Mouse (Mus musculus): ENCODE results near the gene Stk38l. TPM values are rescaled to one million over a fixed set of nuclear protein-coding genes. Genes with fewer than 3 reads are reported as not detected.

Stk38l gene
- polyA plus RNA-seq, 1 experiment from 2014 or later: 20.1 TPM

DNA sequence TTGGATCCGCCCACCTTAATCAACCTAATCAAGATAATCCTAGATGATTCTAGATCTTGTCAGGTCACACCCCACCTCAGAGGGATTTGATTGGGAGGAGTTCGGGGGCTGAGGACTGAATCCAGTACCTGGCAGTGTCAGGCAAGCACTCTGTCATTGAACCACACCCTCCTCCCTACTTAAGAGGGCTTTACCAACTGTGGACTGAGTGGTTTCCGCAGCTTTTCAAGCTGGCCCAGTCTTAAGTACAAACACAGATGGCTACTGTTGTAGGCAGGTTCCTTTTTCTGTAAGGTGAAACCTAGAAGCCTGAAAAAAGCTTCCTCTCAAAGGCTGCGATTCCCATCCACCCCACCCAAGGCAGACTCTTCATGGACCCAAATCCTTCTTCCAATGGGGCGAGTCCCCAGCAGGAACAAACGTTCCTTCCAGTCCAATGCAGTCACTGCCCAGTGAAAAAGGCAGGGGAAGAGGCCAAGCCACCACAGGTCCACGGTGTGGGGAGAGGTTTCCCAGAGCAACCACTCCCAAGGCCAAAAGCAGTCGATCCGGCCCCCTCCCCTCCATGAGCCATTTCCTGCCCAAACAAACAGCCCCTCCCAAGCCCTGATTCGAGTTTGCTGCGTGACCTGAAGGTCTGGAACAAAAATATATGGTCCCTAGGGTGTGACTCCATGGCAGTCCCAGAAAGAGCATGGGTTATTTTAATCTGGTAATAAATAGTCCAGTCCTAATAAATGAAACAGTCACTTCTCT lies 22.5 kb upstream of the Stk38l start:
- H3K27me3 ChIP-seq: no peaks in the 10 kb centered on the region
- H3K36me3 ChIP-seq: no peaks in the 10 kb centered on the region
- no peak overlapping the region for H3K27ac ChIP-seq
- no peak overlapping the region for H3K4me2 ChIP-seq (replicated peaks)
- WGBS: 57% methylated on average over 11 of the region's 11 CpGs
- no peaks in the 10 kb centered on the region for H3K4me1 ChIP-seq
- H3K4me3 ChIP-seq: no peak overlapping the region
- no peaks in the 10 kb centered on the region for H3K9me3 ChIP-seq
- no peak for ATAC-seq (ENCODE audit: insufficient number of reproducible peaks, insufficient read depth, low FRiP score, low TSS enrichment)
- no peak overlapping the region for H3K9ac ChIP-seq

GRCm38 (mm10) chr6:146703351-146703750 lies 21.4 kb upstream of the Stk38l start:
- no peak for ATAC-seq (ENCODE audit: insufficient number of reproducible peaks, insufficient read depth, low FRiP score, low TSS enrichment)
- no peaks in the 10 kb centered on the region for H3K9me3 ChIP-seq
- H3K4me2 ChIP-seq (replicated peaks): no peak overlapping the region
- 80% methylated on average over 3 of the region's 3 CpGs for WGBS
- H3K4me3 ChIP-seq: no peak overlapping the region
- H3K9ac ChIP-seq: no peak overlapping the region
- no peaks in the 10 kb centered on the region for H3K27me3 ChIP-seq
- no peak overlapping the region for H3K27ac ChIP-seq
- H3K36me3 ChIP-seq: no peaks in the 10 kb centered on the region
- H3K4me1 ChIP-seq: no peaks in the 10 kb centered on the region

DNA sequence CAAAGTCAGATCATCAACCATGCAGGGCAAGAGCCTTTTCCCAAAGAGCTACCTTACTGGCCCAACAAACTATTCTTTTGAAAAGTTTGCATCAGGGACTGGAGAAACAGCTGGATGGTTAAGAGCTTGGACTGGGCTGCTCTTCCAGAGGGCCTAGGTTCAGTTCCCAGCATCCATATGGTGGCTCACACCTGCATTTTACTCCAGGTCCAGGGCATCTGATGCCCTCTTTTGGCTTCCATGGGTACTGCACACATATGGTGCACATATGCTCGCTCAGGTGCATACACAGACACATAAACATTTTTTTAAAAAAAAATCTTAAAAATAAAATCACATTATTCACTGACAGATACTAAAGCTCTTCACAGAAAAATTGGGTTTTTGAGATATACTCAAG lies 19.2 kb upstream of the Stk38l start:
- no peaks in the 10 kb centered on the region for H3K4me1 ChIP-seq
- H3K4me3 ChIP-seq: no peak overlapping the region
- no peak for ATAC-seq (ENCODE audit: insufficient number of reproducible peaks, insufficient read depth, low FRiP score, low TSS enrichment)
- H3K27ac ChIP-seq: no peak overlapping the region
- H3K4me2 ChIP-seq (replicated peaks): no peak overlapping the region
- no peaks in the 10 kb centered on the region for H3K27me3 ChIP-seq
- no peaks in the 10 kb centered on the region for H3K9me3 ChIP-seq
- WGBS: 89% methylated on average over 1 of the region's 1 CpGs
- H3K9ac ChIP-seq: no peak overlapping the region
- no peaks in the 10 kb centered on the region for H3K36me3 ChIP-seq

DNA sequence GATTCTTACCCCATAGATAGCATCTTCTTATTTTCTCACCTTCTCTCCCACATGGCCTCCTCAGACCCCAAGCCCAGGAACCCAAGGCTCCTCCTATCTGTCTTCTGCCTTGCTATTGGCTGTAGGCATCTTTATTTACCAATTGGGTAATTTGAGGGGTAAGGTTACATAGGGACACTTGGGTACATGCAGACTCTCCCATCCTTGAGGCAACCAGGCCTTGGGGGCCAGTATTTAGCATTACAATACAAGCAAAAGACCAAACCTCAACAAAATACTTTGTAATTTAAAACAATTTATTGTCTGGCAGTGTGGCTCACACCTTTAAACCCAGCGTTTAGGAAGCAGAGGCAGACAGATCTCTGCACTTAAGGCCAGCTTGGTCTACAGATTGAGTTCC lies 5.2 kb upstream of the Stk38l start:
- Histone ChIP-seq H3K4me1 (no peaks in the 10 kb centered on the region), H3K9ac (no peak overlapping the region), H3K4me2 (replicated peaks) (no peak overlapping the region), H3K36me3 (no peaks in the 10 kb centered on the region), H3K4me3 (no peak overlapping the region), H3K9me3 (no peaks in the 10 kb centered on the region), H3K27me3 (no peaks in the 10 kb centered on the region), H3K27ac (no peak overlapping the region)
- ATAC-seq (ENCODE audit: insufficient number of reproducible peaks, insufficient read depth, low FRiP score, low TSS enrichment): no peak
- 58% methylated on average over 1 of the region's 1 CpGs for WGBS

DNA sequence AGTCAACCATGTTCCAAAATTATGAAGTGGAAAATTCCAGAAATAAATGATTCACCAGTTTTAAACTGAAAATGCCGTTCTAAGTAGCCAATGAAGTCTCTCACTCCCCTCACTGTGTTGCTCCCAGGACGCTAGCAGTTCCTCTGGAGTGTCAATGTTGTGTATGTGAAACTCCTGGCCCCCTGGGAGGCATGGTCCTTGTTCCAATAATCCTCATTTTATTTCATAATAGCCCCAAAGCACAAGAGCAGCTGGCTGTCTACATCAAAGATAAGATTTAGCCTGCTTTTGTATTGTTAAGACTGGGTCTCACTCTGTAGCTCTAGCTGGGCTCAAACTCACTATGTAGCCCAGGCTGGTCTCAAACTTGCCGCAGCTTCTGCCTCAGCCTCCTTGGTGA lies 990 bp upstream of the Stk38l start:
- no peaks in the 10 kb centered on the region for H3K9me3 ChIP-seq
- H3K4me1 ChIP-seq: 0 out of 2 replicates have a peak, but pooled peaks cover 3% of the 10 kb centered on the region
- 93% methylated on average over 3 of the region's 3 CpGs for WGBS
- H3K36me3 ChIP-seq: no peaks in the 10 kb centered on the region
- no peaks in the 10 kb centered on the region for H3K27me3 ChIP-seq
- no peak overlapping the region for H3K27ac ChIP-seq
- ATAC-seq (ENCODE audit: insufficient number of reproducible peaks, insufficient read depth, low FRiP score, low TSS enrichment): no peak
- no peak overlapping the region for H3K9ac ChIP-seq
- H3K4me2 ChIP-seq (replicated peaks): no peak overlapping the region
- H3K4me3 ChIP-seq: no peak overlapping the region

DNA sequence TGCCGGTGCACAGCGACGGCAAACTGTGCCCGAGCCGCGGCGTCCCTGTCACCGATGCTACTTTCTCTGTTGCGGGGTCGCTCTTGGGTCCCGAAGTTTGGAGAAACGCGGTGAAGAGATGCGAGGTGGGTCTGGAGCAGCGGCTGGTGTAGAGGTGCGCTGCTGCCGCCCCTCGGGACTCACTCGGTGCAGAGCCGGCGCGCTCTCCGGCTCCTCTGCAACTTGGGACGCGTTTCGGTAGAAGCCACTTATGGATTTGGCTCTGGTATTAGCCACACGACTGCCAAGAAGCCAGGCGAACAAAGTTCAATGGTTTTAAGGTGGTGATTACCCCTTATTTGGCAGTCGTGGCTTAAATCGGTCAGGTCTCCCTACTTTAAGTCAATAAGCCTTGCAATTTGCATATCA lies 593 bp downstream of the Stk38l start:
- Histone ChIP-seq H3K27me3 (no peaks in the 10 kb centered on the region), H3K9me3 (no peaks in the 10 kb centered on the region)
- WGBS: 0% methylated on average over 30 of the region's 30 CpGs

DNA sequence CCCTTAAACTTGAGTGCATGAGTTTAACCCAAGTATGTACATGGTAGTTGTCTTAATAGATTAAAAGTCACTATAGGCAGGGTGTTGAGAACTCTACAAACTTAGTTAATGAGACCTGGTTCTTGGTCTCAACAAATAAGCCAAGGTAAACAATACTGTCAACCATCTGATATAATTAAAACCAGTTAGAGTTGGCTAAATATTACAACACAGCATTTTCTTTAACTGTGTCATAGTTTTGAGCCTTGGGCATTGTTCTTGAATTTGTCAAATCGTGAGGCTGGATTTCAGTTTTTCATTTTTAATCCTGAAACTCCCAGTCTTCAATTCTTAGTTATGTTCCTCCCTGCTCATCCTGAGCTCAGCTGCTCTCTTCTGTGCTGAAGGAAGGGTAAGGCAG lies 6.2 kb downstream of the Stk38l start:
- no peak overlapping the region for H3K9ac ChIP-seq
- no peak overlapping the region for H3K27ac ChIP-seq
- H3K4me3 ChIP-seq: no peak overlapping the region
- WGBS: 73% methylated on average over 1 of the region's 1 CpGs
- H3K4me1 ChIP-seq: peaks cover 19% of the 10 kb centered on the region
- H3K9me3 ChIP-seq: no peaks in the 10 kb centered on the region
- no peak for ATAC-seq (ENCODE audit: insufficient number of reproducible peaks, insufficient read depth, low FRiP score, low TSS enrichment)
- H3K4me2 ChIP-seq (replicated peaks): no peak overlapping the region
- no peaks in the 10 kb centered on the region for H3K36me3 ChIP-seq
- H3K27me3 ChIP-seq: no peaks in the 10 kb centered on the region

More for the DNA sequence above, 593 bp downstream of the Stk38l start:
- H3K9ac ChIP-seq: peak overlapping the region; percentile 79
- H3K36me3 ChIP-seq: no peaks in the 10 kb centered on the region
- H3K27ac ChIP-seq: peak overlapping the region; percentile 67
- H3K4me1 ChIP-seq: 0 out of 2 replicates have a peak, but pooled peaks cover 3% of the 10 kb centered on the region
- ATAC-seq (ENCODE audit: insufficient number of reproducible peaks, insufficient read depth, low FRiP score, low TSS enrichment): peak; percentile 55; the same call in 1 of the 2 replicates
- peak overlapping the region; percentile 69 for H3K4me2 ChIP-seq (replicated peaks)
- H3K4me3 ChIP-seq: peak overlapping the region; percentile 94

DNA sequence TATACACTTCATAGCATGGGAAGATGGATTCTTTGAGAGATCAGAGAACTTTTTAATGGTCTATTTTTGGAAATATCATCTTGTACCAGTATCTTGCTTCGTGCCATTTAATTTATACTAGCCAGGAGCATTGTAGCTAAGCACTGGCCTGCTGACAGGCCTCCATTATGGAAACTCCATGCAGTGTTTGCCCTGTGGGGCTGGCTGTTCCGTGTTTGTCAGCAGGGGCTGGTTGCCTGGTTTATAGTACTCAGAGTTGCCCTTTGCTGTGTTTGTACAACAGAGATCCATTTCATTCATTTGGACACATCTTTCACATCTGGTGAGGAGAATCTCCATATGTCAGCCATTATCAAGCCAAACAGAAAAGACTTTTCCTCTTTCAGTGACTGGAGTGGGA lies 6.9 kb downstream of the Stk38l start:
- Histone ChIP-seq H3K27me3 (no peaks in the 10 kb centered on the region), H3K4me1 (peaks cover 19% of the 10 kb centered on the region), H3K4me2 (replicated peaks) (no peak overlapping the region), H3K36me3 (no peaks in the 10 kb centered on the region), H3K27ac (no peak overlapping the region), H3K4me3 (no peak overlapping the region), H3K9ac (no peak overlapping the region), H3K9me3 (no peaks in the 10 kb centered on the region)
- WGBS: 25% methylated on average over 2 of the region's 2 CpGs
- no peak for ATAC-seq (ENCODE audit: insufficient number of reproducible peaks, insufficient read depth, low FRiP score, low TSS enrichment)

- 72% methylated on average over 3 of the region's 3 CpGs for WGBS
Observed at GRCm38 (mm10) chr6:146732232-146732631, 7.4 kb downstream of the Stk38l start.

GRCm38 (mm10) chr6:146732676-146733075 lies 7.9 kb downstream of the Stk38l start:
- H3K4me3 ChIP-seq: no peak overlapping the region
- no peaks in the 10 kb centered on the region for H3K27me3 ChIP-seq
- H3K9ac ChIP-seq: no peak overlapping the region
- no peak overlapping the region for H3K4me2 ChIP-seq (replicated peaks)
- WGBS: 52% methylated on average over 1 of the region's 1 CpGs
- ATAC-seq (ENCODE audit: insufficient number of reproducible peaks, insufficient read depth, low FRiP score, low TSS enrichment): no peak
- H3K36me3 ChIP-seq: no peaks in the 10 kb centered on the region
- H3K4me1 ChIP-seq: peaks cover 19% of the 10 kb centered on the region
- no peaks in the 10 kb centered on the region for H3K9me3 ChIP-seq
- H3K27ac ChIP-seq: no peak overlapping the region

More at GRCm38 (mm10) chr6:146732232-146732631, 7.4 kb downstream of the Stk38l start:
- Histone ChIP-seq H3K27ac (no peak overlapping the region), H3K36me3 (no peaks in the 10 kb centered on the region), H3K4me2 (replicated peaks) (no peak overlapping the region), H3K27me3 (no peaks in the 10 kb centered on the region), H3K9me3 (no peaks in the 10 kb centered on the region), H3K9ac (no peak overlapping the region), H3K4me1 (peaks cover 19% of the 10 kb centered on the region), H3K4me3 (no peak overlapping the region)
- no peak for ATAC-seq (ENCODE audit: insufficient number of reproducible peaks, insufficient read depth, low FRiP score, low TSS enrichment)

DNA sequence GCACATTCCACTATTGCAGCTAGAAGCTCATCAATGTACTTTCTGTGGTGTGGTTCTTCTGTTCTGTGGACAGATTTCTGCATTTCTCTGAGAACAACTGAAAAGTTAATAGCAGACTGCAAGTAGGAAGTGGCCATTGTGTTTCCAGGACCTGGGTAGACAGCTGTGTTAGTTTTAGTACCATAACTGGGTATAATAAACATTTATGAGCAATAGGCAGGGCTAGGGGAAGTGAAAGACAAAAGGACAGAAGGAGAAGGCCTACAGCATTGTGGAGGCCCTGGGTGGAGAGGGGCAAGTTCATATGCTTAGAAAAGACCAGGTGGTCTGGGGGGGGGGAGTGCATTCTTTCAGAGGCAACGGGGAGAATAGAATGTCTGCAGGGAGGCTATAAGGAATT lies 8.8 kb downstream of the Stk38l start:
- Histone ChIP-seq H3K27ac (no peak overlapping the region), H3K27me3 (no peaks in the 10 kb centered on the region), H3K9me3 (no peaks in the 10 kb centered on the region), H3K4me2 (replicated peaks) (no peak overlapping the region), H3K36me3 (no peaks in the 10 kb centered on the region), H3K9ac (no peak overlapping the region), H3K4me3 (no peak overlapping the region), H3K4me1 (peaks cover 19% of the 10 kb centered on the region)
- no peak for ATAC-seq (ENCODE audit: insufficient number of reproducible peaks, insufficient read depth, low FRiP score, low TSS enrichment)
- WGBS: 73% methylated on average over 1 of the region's 1 CpGs

DNA sequence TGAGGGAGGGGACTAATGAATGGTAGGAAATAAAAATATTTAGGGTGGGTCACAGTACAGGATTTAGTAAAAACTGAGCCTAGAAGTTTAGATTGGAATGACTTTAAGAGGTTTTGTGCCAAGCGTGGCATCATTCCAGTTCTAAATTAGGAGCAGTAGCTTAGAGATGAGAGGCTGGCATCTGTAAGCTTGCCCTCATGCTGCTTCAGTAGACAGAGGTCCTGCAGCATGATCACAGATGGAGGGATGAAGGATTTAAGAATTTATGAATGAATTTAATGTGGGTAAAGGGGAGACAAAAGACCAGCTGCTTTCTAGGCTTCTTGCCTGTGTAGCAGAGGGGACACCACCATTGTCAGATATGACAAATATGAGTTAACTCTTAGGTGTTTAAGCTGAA lies 14.1 kb downstream of the Stk38l start:
- Histone ChIP-seq H3K4me1 (peaks cover 15% of the 10 kb centered on the region), H3K27me3 (no peaks in the 10 kb centered on the region), H3K4me3 (no peak overlapping the region), H3K36me3 (no peaks in the 10 kb centered on the region), H3K9me3 (no peaks in the 10 kb centered on the region), H3K27ac (no peak overlapping the region), H3K4me2 (replicated peaks) (no peak overlapping the region), H3K9ac (no peak overlapping the region)
- no peak for ATAC-seq (ENCODE audit: insufficient number of reproducible peaks, insufficient read depth, low FRiP score, low TSS enrichment)
- 83% methylated on average over 1 of the region's 1 CpGs for WGBS
